Mouse (Mus musculus) hindbrain, embryonic 13.5 days (tissue): ENCODE results near the gene Hyal1. TPM values are rescaled to one million over a fixed set of nuclear protein-coding genes. Genes with fewer than 3 reads are reported as not detected.

ENCODE experiments used
- ATAC-seq: fragments of 200-750 bp; cut with Nextera tagmentation; 2 replicates; pipeline ENCODE4 v1.8.0; 2017; ENCODE audit warnings: moderate TSS enrichment; ENCODE audit not compliant: low FRiP score
- H3K27ac ChIP-seq: fragments of 300-500 bp; sonication (generic); 2 replicates; pipeline ENCODE4 v1.5.1; 2015; ENCODE audit warnings: inconsistent platforms, mild to moderate bottlenecking, moderate library complexity
- H3K27me3 ChIP-seq: fragments of 300-500 bp; sonication (generic); 2 replicates; pipeline ENCODE4 v1.6.1; 2015; ENCODE audit warnings: mild to moderate bottlenecking, inconsistent platforms
- H3K36me3 ChIP-seq: fragments of 300-500 bp; sonication (generic); 2 replicates; pipeline ENCODE4 v1.6.1; 2015; ENCODE audit warnings: mild to moderate bottlenecking, inconsistent platforms
- H3K4me1 ChIP-seq: fragments of 300-500 bp; sonication (generic); replicated peaks from 2 replicates; pipeline ENCODE4 v1.6.1; 2015; ENCODE audit warnings: inconsistent platforms
- H3K4me2 ChIP-seq: fragments of 300-500 bp; sonication (generic); 2 replicates; pipeline ENCODE4 v1.6.1; 2015; ENCODE audit warnings: inconsistent platforms, mild to moderate bottlenecking, moderate library complexity
- H3K4me3 ChIP-seq: fragments of 300-500 bp; sonication (generic); 2 replicates; pipeline ENCODE4 v1.5.1; 2015; ENCODE audit warnings: mild to moderate bottlenecking, inconsistent platforms
- H3K9ac ChIP-seq: fragments of 300-500 bp; sonication (generic); 2 replicates; pipeline ENCODE4 v1.6.1; 2015; ENCODE audit warnings: mild to moderate bottlenecking, inconsistent platforms
- H3K9me3 ChIP-seq: fragments of 300-500 bp; sonication (generic); 2 replicates; pipeline ENCODE4 v1.6.1; 2016; ENCODE audit warnings: inconsistent platforms
- WGBS: fragments of 180-500 bp; shearing (Covaris S2); methylation state at CpG from one replicate; pipeline ENCODE4 v1.1.7; 2015; 5-methylcytosine and 5-hydroxymethylcytosine counted together
- polyA plus RNA-seq: library from polyadenylated mRNA; unstranded; fragments of >200 nt; fragmentation: Nextera tagmentation; extraction: Ambion mirVana; gene quantifications from 2 replicates; pipeline ENCODE4 v1.2.1, GENCODE M21; 2015

Gene Hyal1
- polyA plus RNA-seq, 1 experiment from 2014 or later: 8.4 TPM

DNA sequence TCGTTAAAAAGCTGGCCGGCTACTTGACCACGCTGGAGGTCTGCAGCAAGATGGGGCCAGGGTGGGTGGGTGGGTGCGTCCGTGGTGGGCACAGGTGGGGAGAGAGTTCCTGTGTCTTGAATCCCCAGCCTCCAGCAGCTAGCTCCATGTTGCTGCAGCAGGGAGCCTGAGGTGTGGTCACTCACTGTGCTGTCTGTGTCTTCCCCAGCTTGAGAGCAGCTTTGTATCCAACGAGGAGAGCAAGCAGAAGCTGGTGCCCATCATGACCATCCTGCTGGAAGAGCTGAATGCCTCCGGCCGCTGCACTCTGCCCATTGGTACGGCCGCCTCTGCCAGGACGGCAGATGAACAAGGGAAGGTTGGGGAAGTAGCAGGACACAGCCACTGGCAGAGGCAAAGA lies 33.4 kb upstream of the Hyal1 start:
- WGBS: 90% methylated on average over 11 of the region's 11 CpGs
- no peak for ATAC-seq
- no peak overlapping the region for H3K4me2 ChIP-seq
- peaks cover 4% of the 10 kb centered on the region for H3K27me3 ChIP-seq
- H3K9ac ChIP-seq: no peak overlapping the region
- no peaks in the 10 kb centered on the region for H3K9me3 ChIP-seq
- H3K4me3 ChIP-seq: no peak overlapping the region
- H3K27ac ChIP-seq: no peak overlapping the region
- peaks cover 41% of the 10 kb centered on the region for H3K36me3 ChIP-seq
- peaks cover 61% of the 10 kb centered on the region for H3K4me1 ChIP-seq

DNA sequence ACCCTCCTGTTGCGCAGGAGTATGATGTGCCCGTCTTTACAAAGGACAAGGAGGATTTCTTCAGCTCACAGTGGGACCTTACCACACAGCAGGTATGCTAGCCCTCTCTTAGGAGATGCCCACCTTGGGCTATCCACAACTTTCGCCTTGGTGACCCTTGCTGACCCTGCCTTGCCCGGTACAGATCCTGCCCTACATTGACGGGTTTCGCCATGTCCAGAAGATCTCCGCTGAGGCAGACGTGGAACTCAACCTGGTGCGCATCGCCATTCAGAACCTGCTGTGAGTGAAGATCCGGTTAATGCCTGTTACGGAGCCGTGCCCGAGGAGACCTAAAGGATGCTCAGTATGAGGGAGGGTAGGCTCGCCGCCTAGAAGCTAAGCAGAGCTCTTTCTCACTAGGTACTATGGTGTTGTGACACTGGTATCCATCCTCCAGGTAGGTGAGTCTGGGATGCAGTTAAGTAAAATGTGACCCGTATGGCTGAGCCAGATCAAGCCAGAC lies 32.5 kb upstream of the Hyal1 start:
- Histone ChIP-seq H3K4me2 (no peak overlapping the region), H3K4me1 (peaks cover 61% of the 10 kb centered on the region), H3K9me3 (no peaks in the 10 kb centered on the region), H3K36me3 (peaks cover 31% of the 10 kb centered on the region), H3K27ac (no peak overlapping the region), H3K4me3 (no peak overlapping the region), H3K27me3 (peaks cover 14% of the 10 kb centered on the region), H3K9ac (no peak overlapping the region)
- 95% methylated on average over 17 of the region's 17 CpGs for WGBS
- ATAC-seq: no peak

DNA sequence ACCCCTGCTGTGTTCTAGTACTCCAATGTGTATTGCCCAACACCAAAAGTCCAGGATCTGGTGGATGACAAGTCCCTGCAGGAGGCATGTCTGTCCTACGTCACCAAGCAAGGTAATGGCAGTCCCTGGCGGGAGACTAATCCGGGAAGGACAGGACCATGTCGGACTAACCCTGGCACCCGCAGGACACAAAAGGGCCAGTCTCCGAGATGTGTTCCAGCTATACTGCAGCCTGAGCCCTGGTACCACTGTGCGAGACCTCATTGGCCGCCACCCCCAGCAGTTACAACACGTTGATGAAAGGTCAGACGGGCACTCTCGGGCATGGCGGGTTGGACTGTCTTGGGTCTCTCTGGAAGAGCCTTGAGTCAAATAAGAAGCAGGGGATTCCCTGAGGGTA lies 32.0 kb upstream of the Hyal1 start:
- Histone ChIP-seq H3K9me3 (no peaks in the 10 kb centered on the region), H3K9ac (no peak overlapping the region), H3K27me3 (peaks cover 19% of the 10 kb centered on the region), H3K36me3 (peaks cover 26% of the 10 kb centered on the region), H3K4me2 (no peak overlapping the region), H3K27ac (no peak overlapping the region), H3K4me1 (peaks cover 61% of the 10 kb centered on the region), H3K4me3 (no peak overlapping the region)
- ATAC-seq: no peak
- WGBS: 94% methylated on average over 12 of the region's 12 CpGs

DNA sequence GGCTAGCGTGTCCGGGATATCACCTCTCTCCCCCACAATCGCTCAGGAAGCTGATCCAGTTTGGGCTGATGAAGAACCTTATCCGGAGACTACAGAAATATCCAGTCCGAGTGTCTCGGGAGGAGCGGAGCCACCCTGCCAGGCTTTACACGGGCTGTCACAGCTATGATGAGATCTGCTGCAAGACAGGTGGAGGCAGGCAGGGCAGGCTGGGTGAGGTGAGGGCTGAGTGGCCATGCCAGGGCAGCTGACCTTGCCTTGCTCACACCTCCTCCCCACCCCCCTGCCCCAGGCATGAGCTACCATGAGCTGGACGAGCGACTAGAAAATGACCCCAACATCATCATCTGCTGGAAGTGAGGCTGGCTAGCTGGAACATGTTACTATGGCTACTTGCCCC lies 31.5 kb upstream of the Hyal1 start:
- Histone ChIP-seq H3K9me3 (no peaks in the 10 kb centered on the region), H3K4me1 (peaks cover 57% of the 10 kb centered on the region), H3K36me3 (peaks cover 22% of the 10 kb centered on the region), H3K27me3 (peaks cover 23% of the 10 kb centered on the region), H3K27ac (no peak overlapping the region), H3K4me3 (no peak overlapping the region), H3K4me2 (no peak overlapping the region), H3K9ac (no peak overlapping the region)
- 88% methylated on average over 10 of the region's 10 CpGs for WGBS
- ATAC-seq: no peak

DNA sequence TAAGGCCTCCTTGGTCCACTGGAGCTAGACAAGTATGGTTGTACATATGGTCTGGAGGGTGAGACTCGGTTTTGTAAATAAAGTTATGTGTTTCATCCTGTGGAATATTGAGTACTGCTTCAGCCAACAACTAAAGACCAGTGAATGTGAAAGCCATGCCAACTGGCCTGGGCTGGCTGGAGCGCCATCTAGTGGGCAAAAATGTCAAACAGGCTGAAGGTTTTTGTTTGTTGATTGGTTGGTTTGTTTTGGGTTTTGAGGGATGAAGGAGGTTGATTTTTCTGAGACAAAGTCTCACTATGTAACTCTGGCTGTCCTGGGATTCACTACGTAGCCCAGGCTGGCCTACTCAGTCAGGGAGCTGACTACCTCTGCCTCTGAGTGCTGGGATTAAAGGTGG lies 31.1 kb upstream of the Hyal1 start:
- peaks cover 27% of the 10 kb centered on the region for H3K27me3 ChIP-seq
- WGBS: 4% methylated on average over 3 of the region's 3 CpGs
- peaks cover 53% of the 10 kb centered on the region for H3K4me1 ChIP-seq
- peaks cover 20% of the 10 kb centered on the region for H3K36me3 ChIP-seq
- H3K4me2 ChIP-seq: no peak overlapping the region
- ATAC-seq: no peak
- no peak overlapping the region for H3K9ac ChIP-seq
- H3K4me3 ChIP-seq: no peak overlapping the region
- no peaks in the 10 kb centered on the region for H3K9me3 ChIP-seq
- no peak overlapping the region for H3K27ac ChIP-seq

DNA sequence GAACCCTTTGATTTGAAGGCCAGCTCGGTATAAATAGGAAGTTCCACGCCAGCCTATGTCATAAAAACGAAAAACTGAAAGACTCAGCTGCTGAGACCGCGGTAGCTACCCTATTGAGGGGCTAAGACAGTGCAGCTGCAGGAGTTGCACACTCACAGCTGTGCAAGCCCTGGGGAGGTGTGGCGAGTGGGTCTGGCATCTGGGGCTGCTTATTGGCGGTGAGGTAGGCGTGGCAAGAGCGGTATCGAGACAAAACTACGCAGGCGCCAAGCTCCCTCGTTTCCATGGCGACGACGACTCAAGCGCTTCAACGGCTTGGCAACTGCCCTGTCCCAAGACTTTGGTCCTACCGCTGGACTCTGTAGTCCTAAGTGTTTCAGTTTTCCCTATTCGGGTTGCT lies 29.7 kb upstream of the Hyal1 start, which contains the start of gene Zmynd10:
Gene Zmynd10, plus strand, starts transcription at position 273 of the 400 bp plus-strand sequence.
- Histone ChIP-seq H3K4me3 (peak within 1 kb of the TSS; percentile 20; the same call in 1 of the 2 replicates), H3K27ac (peak within 1 kb of the TSS; percentile 72), H3K9me3 (no peaks in the 10 kb centered on the region), H3K36me3 (peaks cover 20% of the 10 kb centered on the region), H3K9ac (peak within 1 kb of the TSS; percentile 49), H3K4me2 (peak within 1 kb of the TSS; percentile 52), H3K4me1 (peaks cover 58% of the 10 kb centered on the region), H3K27me3 (peaks cover 42% of the 10 kb centered on the region)
- ATAC-seq: peak; percentile 55
- 4% methylated on average over 20 of the region's 20 CpGs for WGBS

DNA sequence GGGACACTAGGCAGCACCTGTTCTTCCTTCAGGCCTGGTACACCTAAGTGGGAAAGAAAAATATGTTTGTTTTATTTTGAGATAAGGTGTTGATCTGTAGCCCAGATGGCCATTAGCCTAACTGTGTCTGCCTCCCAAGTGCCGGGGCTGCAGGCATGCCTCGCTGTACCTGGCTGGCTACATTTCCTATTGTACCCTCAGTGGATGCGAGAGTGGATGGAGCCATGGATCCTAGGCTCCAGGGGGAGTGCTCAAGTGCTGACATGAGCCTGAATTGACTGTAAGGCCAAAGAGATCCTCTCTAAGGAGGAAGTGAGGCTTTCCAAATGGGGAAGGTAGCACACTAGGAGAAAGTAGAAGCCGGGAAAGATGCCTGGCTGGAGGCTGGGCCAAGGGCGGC lies 28.8 kb upstream of the Hyal1 start:
- Histone ChIP-seq H3K27ac (no peak overlapping the region), H3K9ac (no peak overlapping the region), H3K4me3 (no peak overlapping the region), H3K36me3 (peaks cover 20% of the 10 kb centered on the region), H3K9me3 (no peaks in the 10 kb centered on the region), H3K27me3 (peaks cover 51% of the 10 kb centered on the region), H3K4me1 (peaks cover 53% of the 10 kb centered on the region), H3K4me2 (no peak overlapping the region)
- no peak for ATAC-seq
- WGBS: 83% methylated on average over 5 of the region's 5 CpGs

DNA sequence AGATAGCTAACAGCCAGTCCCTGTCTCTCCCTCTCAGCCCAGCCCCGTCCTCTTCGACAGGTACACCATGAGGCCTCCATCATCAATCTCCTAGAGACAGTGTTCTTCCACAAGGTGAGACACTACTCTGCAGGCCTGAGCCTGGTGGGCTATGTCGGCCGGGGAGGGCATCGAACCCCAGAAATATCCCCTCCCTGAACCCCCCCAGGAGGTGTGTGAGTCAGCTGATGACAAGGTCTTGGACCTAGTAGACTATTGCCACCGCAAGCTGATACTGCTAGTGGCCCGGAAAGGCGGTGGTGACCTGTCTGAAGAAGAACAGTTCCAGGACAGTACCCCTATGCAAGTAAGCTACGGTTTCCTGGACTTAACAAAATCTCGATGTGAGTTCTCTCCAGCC lies 27.9 kb upstream of the Hyal1 start:
- WGBS: 90% methylated on average over 10 of the region's 10 CpGs
- Histone ChIP-seq H3K36me3 (peaks cover 14% of the 10 kb centered on the region), H3K27me3 (peaks cover 53% of the 10 kb centered on the region), H3K27ac (no peak overlapping the region), H3K9me3 (no peaks in the 10 kb centered on the region), H3K9ac (no peak overlapping the region), H3K4me1 (peaks cover 56% of the 10 kb centered on the region), H3K4me3 (no peak overlapping the region), H3K4me2 (no peak overlapping the region)
- no peak for ATAC-seq

DNA sequence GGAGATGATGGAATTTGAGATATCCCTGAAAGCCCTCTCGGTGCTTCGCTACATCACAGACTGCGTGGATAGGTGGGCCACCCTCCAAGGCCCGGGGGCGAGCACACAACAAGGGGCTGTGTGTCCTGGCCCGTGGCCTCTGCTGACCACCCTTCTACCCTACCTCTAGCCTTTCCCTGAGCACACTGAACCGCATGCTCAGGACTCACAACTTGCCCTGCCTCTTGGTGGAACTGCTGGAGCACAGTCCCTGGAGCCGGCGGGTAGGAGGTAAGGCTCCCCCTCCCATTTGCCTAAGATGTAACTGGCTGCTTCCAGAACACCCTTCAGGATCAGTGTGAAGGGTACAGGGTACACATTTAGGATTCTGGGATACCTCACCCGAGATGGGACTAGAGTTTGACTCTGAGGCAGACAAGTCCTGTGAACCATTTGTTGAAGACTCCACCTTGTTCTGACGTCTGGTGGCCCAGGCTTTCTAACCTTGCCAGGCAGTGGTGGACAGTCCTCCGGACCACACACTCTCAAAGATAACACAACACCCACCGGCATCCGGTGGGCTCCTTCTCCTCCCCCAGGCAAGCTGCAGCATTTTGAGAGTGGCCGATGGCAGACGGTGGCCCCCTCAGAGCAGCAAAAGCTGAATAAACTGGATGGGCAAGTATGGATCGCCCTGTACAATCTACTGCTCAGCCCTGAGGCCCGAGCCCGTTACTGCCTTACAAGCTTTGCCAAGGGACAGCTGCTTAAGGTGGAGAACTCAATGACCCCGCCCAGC lies 27.2 kb upstream of the Hyal1 start:
- Histone ChIP-seq H3K4me1 (peaks cover 58% of the 10 kb centered on the region), H3K4me2 (no peak overlapping the region), H3K27me3 (peaks cover 53% of the 10 kb centered on the region), H3K36me3 (peaks cover 7% of the 10 kb centered on the region), H3K4me3 (no peak overlapping the region), H3K9ac (no peak overlapping the region), H3K9me3 (no peaks in the 10 kb centered on the region), H3K27ac (no peak overlapping the region)
- WGBS: 88% methylated on average over 20 of the region's 20 CpGs
- ATAC-seq: no peak

DNA sequence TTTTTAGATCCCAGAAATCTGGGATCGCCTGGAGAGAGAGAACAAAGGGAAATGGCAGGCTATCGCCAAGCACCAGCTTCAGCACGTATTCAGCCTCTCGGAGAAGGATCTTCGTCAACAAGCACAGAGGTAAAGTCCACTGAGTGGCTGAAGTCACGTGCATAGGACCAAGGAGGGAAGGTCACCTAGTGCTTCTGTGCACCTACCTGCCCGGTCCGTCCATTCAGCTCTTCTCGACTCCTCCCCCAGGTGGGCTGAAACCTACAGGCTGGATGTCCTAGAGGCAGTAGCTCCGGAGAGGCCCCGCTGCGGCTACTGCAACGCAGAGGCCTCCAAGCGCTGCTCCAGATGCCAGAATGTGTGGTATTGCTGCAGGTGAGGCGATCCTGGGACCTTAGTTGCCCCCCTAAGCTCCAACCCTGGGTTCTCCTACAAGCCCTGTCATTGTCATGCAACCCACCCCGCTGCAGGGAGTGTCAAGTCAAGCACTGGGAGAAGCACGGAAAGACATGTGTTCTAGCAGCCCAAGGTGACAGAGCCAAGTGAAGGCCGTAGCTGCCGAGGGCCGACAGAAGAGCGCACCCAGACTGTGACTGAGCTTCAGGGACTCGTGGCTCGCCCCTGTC lies 26.1 kb upstream of the Hyal1 start:
- H3K4me1 ChIP-seq: peaks cover 55% of the 10 kb centered on the region
- no peak overlapping the region for H3K9ac ChIP-seq
- no peaks in the 10 kb centered on the region for H3K9me3 ChIP-seq
- H3K27me3 ChIP-seq: peaks cover 53% of the 10 kb centered on the region
- 25% methylated on average over 23 of the region's 23 CpGs for WGBS
- no peak overlapping the region for H3K27ac ChIP-seq
- H3K4me3 ChIP-seq: peak overlapping the region; percentile 40; the same call in 1 of the 2 replicates
- ATAC-seq: no peak
- H3K4me2 ChIP-seq: peak overlapping the region; percentile 65
- no peaks in the 10 kb centered on the region for H3K36me3 ChIP-seq

DNA sequence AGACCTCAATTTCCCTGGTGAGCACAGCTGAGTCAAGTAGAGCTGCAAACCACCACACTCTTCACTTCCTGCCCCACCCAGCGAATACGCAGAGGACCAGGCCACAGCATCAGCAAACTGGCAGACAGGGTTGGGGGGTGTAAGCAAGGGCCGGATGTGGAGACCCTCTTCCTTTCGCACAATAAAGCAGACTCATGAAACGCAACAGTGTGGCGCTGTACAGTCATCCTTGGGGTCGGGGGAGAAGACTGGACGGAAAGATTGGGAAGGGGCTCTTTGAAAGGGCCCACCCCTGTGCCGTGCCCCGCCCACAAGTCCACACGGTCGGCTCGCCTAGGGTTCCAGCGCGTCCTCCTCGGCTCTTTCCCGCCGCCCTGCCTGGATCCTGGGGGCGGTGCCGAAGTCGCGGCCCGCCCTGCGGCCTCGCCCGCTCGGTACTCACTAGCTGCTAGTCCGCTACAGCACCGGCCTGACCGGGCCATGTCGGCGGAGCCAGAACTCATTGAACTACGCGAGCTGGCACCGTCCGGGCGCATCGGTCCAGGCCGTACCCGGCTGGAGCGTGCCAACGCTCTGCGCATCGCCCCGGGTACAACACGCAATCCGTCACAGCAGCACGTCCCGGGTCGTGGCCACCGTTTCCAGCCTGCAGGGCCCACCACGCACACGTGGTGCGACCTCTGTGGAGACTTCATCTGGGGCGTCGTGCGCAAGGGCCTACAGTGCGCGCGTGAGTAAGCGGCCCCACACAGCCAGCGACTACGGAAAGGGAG lies 25.4 kb upstream of the Hyal1 start, which contains the start of gene Rassf1:
Gene Rassf1, plus strand, starts transcription at position 439 of the 773 bp plus-strand sequence.
- Histone ChIP-seq H3K27me3 (peaks cover 53% of the 10 kb centered on the region), H3K4me3 (peak within 1 kb of the TSS; percentile 40), H3K27ac (peak within 1 kb of the TSS; percentile 23; the same call in 1 of the 2 replicates), H3K4me2 (peak within 1 kb of the TSS; percentile 65), H3K36me3 (no peaks in the 10 kb centered on the region), H3K9me3 (no peaks in the 10 kb centered on the region), H3K4me1 (peaks cover 56% of the 10 kb centered on the region), H3K9ac (peak within 1 kb of the TSS; percentile 70)
- ATAC-seq: no peak
- under 1% methylated on average over 63 of the region's 63 CpGs for WGBS

DNA sequence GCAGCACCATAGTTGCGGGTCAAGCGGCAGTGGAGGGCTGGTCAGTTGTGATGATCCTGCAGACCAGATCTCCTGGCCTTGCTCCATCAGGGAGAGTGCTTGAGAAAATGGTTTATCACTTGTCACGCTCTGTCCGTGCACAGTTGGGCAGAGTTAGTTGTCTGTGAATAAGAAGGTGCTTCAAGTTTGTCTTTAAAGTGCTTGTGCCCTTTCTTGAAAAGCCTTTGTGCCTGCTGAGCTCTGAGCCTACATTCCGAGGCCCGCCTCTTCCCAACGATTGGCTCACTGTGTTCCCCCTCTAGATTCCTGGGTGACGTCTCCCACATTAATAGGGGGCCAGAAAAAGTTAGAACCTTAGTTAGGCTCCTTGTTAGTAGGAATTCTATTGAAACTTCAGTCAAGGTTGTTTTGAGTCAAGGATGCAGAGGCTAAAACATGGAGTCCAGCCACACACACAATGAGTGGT lies 24.8 kb upstream of the Hyal1 start:
- WGBS: 8% methylated on average over 8 of the region's 8 CpGs

More for the DNA sequence above, 24.8 kb upstream of the Hyal1 start:
- ATAC-seq: no peak
- H3K36me3 ChIP-seq: no peaks in the 10 kb centered on the region
- H3K9me3 ChIP-seq: no peaks in the 10 kb centered on the region
- no peak overlapping the region for H3K27ac ChIP-seq
- peaks cover 53% of the 10 kb centered on the region for H3K27me3 ChIP-seq
- H3K4me1 ChIP-seq: peaks cover 56% of the 10 kb centered on the region
- H3K4me3 ChIP-seq: peak overlapping the region; percentile 40
- peak overlapping the region; percentile 65 for H3K4me2 ChIP-seq
- peak overlapping the region; percentile 70 for H3K9ac ChIP-seq
